Mouse (Mus musculus): ENCODE measurements around the gene Slc13a3.
"Not testable (repeated sequence)": the region's sequence is repeated elsewhere in the genome, so short reads cannot be mapped to it uniquely, and the experiment has no call there.

GRCm38 (mm10) chr2:165510914-165511458, 38.0 kb upstream of the Slc13a3 start:
- not testable (repeated sequence) for TF ChIP-seq TAL1 (conservative IDR thresholded peaks at IDR 0.05; ENCODE audit: low read depth, low read length); GATA1 (IDR thresholded peaks at IDR 0.05; ENCODE audit: borderline replicate concordance, low read length); CTCF (IDR thresholded peaks at IDR 0.05; ENCODE audit: low read depth, low read length); POLR2AphosphoS5 (IDR thresholded peaks at IDR 0.05; ENCODE audit: insufficient replicate concordance, low read depth, low read length); GATA2 (IDR thresholded peaks at IDR 0.05; ENCODE audit: borderline replicate concordance, low read depth, low read length)

Data from G1E (cell line).